Mouse (Mus musculus) ovary, postnatal 36 days (tissue): ENCODE results near the gene Tefm.
"Not testable (repeated sequence)": the region's sequence is repeated elsewhere in the genome, so short reads cannot be mapped to it uniquely, and the experiment has no call there.

ENCODE experiments used
- DNase-seq: peaks from one replicate; pipeline ENCODE4 v3.0.0; 2022; ENCODE audit warnings: low spot score, mixed read lengths

Tefm gene

GRCm38 (mm10) chr11:80141825-80142521 lies at the start of gene Tefm:
TSS of gene Tefm (minus strand) at chr11:80142175.
- peak; percentile 83 for DNase-seq

GRCm38 (mm10) chr11:80190280-80190679 lies 48.3 kb upstream of the Tefm start:
- no peak for DNase-seq

- DNase-seq = not testable (repeated sequence)
Observed at GRCm38 (mm10) chr11:80185441-80185976, 43.5 kb upstream of the Tefm start.

- no peak for DNase-seq
Observed at GRCm38 (mm10) chr11:80184531-80185071, 42.6 kb upstream of the Tefm start.

GRCm38 (mm10) chr11:80183705-80184255 lies 41.8 kb upstream of the Tefm start, which contains the start of gene Rnf135:
TSS of gene Rnf135 (plus strand) at chr11:80183851.
- DNase-seq = peak; percentile 91

- not testable (repeated sequence) for DNase-seq
Observed at GRCm38 (mm10) chr11:80183054-80183704, 41.2 kb upstream of the Tefm start.

- no peak for DNase-seq
Observed at GRCm38 (mm10) chr11:80181021-80181749, 39.2 kb upstream of the Tefm start.

- no peak for DNase-seq
Observed at GRCm38 (mm10) chr11:80178316-80178715, 36.3 kb upstream of the Tefm start.

- no peak for DNase-seq
Observed at GRCm38 (mm10) chr11:80176911-80177895, 35.2 kb upstream of the Tefm start.

GRCm38 (mm10) chr11:80173963-80174670 lies 32.1 kb upstream of the Tefm start:
- DNase-seq = no peak

- no peak for DNase-seq
Observed at GRCm38 (mm10) chr11:80171884-80172283, 29.9 kb upstream of the Tefm start.

- DNase-seq = no peak
Observed at GRCm38 (mm10) chr11:80170351-80170750, 28.4 kb upstream of the Tefm start.

- no peak for DNase-seq
Observed at GRCm38 (mm10) chr11:80169629-80170028, 27.7 kb upstream of the Tefm start.

- DNase-seq = no peak
Observed at GRCm38 (mm10) chr11:80168611-80169249, 26.8 kb upstream of the Tefm start.

GRCm38 (mm10) chr11:80168121-80168520 lies 26.1 kb upstream of the Tefm start:
- no peak for DNase-seq

- no peak for DNase-seq
Observed at GRCm38 (mm10) chr11:80164224-80164623, 22.2 kb upstream of the Tefm start.

GRCm38 (mm10) chr11:80163362-80164116 lies 21.6 kb upstream of the Tefm start:
- DNase-seq = no peak

- no peak for DNase-seq
Observed at GRCm38 (mm10) chr11:80161041-80161440, 19.1 kb upstream of the Tefm start.

- no peak for DNase-seq
Observed at GRCm38 (mm10) chr11:80159018-80159417, 17.0 kb upstream of the Tefm start.
